Mouse (Mus musculus): ENCODE measurements around the gene Pmf1. TPM values are rescaled to one million over a fixed set of nuclear protein-coding genes. Genes with fewer than 3 reads are reported as not detected.

Pmf1 gene
- polyA plus RNA-seq, 1 experiment: 13.8 TPM

DNA sequence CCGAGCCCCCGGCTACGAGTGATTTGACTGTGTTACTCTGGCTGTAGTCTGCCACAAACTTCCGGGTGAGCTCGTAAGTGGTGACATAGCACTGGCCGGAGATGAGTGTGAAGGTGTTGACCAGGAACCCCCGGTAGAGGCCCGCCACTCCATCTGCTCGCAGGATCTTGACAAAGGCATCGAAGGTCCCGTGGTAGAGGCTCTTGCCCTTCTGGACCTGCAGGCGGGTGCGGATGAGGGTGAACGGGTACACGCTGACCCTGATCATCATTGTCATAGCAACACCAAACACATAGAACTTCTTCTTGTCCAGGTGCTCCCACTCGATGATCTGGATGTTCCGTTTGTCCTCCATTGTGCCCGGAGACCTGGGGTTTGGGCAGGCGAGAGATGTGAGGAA is 10.6 kb upstream of the Pmf1 start:
- Histone ChIP-seq H3K27me3 (ENCODE audit: control insufficient read depth, insufficient read depth, low read length) (no peaks in the 10 kb centered on the region), H3K4me1 (ENCODE audit: control insufficient read depth, insufficient read depth, low read length) (peaks cover 48% of the 10 kb centered on the region), H3K4me3 (replicated peaks; ENCODE audit: insufficient read depth, low read depth, low read length) (no peak overlapping the region), H3K27ac (ENCODE audit: insufficient read depth, low read length) (no peak overlapping the region)
- DNase-seq: no peak
- 90% methylated on average over 19 of the region's 19 CpGs for WGBS
- TF ChIP-seq POLR2A (IDR thresholded peaks at IDR 0.05; ENCODE audit: borderline replicate concordance, insufficient read depth, low read length): no peak
- no peak for TF ChIP-seq CTCF (IDR thresholded peaks at IDR 0.05; ENCODE audit: borderline replicate concordance, insufficient read depth, low read depth, low read length)

DNA sequence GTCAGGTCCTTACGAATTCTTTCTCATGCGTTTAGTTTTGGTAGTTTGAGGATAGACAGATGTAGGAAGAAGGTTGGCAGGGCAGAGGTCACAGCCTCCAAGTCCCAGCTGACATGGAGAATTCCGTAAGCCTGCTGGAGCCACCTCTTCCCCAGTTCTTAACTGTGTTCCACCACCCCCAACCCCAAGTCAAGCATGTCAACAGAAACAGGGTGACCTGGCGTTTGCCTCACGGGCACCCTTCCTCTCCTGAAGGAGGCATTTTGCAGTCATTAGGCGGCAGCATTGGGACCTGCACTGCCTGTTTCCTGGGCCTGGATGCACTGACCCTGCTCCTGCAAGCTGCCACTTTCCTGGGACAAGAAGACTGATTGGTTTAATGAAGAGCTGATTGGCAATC is 7.9 kb upstream of the Pmf1 start:
- 74% methylated on average over 6 of the region's 6 CpGs for WGBS
- Histone ChIP-seq H3K4me1 (ENCODE audit: control insufficient read depth, insufficient read depth, low read length) (peaks cover 58% of the 10 kb centered on the region), H3K27ac (ENCODE audit: insufficient read depth, low read length) (no peak overlapping the region), H3K27me3 (ENCODE audit: control insufficient read depth, insufficient read depth, low read length) (no peaks in the 10 kb centered on the region), H3K4me3 (replicated peaks; ENCODE audit: insufficient read depth, low read depth, low read length) (no peak overlapping the region)
- no peak for DNase-seq
- no peak for TF ChIP-seq POLR2A (IDR thresholded peaks at IDR 0.05; ENCODE audit: borderline replicate concordance, insufficient read depth, low read length)

DNA sequence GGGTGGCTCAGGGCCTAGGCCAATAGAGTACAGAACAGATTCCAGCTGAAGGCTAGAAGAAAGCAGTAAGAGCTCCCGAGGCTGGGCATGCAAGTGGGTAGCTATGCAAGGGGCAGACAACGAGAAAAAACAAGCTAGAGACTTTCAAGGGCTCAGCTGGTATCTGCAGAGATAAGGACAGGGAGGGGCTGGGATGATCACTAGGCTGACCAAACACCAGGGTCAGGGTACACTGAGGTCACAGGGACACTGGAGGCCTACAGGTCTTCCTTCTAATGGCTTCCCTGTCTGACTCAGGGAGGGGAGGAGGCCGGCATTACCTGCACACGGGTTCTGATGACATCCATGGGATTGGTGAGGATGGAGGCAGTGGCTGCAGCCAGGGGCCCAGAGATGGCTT is 5.5 kb upstream of the Pmf1 start:
- 87% methylated on average over 4 of the region's 4 CpGs for WGBS
- TF ChIP-seq CTCF (IDR thresholded peaks at IDR 0.05; ENCODE audit: borderline replicate concordance, insufficient read depth, low read depth, low read length): no peak
- TF ChIP-seq POLR2A (IDR thresholded peaks at IDR 0.05; ENCODE audit: borderline replicate concordance, insufficient read depth, low read length): no peak
- H3K27me3 ChIP-seq (ENCODE audit: control insufficient read depth, insufficient read depth, low read length): no peaks in the 10 kb centered on the region
- DNase-seq: no peak
- no peak overlapping the region for H3K27ac ChIP-seq (ENCODE audit: insufficient read depth, low read length)
- H3K4me1 ChIP-seq (ENCODE audit: control insufficient read depth, insufficient read depth, low read length): peaks cover 49% of the 10 kb centered on the region
- no peak overlapping the region for H3K4me3 ChIP-seq (replicated peaks; ENCODE audit: insufficient read depth, low read depth, low read length)

DNA sequence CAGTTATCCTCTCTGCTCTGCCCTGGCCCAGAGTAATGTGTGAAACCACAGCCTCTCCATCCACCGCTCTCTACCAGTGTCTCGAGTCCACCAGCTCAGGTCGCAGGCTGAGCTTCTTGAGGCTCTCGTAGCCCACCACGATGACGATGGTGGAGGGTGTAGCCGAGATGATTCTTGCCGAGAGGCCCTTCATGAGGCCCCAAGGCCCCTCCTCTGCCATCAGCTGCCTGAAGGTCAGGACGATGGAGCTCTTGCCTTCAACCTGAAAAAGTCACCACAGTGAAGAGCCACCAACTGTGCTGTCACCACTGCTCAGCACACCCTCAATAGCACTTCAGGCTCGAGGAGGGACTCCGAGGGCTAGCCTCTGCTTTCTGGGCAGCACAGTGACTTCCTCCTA is 2.5 kb upstream of the Pmf1 start:
- TF ChIP-seq POLR2A (IDR thresholded peaks at IDR 0.05; ENCODE audit: borderline replicate concordance, insufficient read depth, low read length): no peak
- no peak for TF ChIP-seq CTCF (IDR thresholded peaks at IDR 0.05; ENCODE audit: borderline replicate concordance, insufficient read depth, low read depth, low read length)
- Histone ChIP-seq H3K27ac (ENCODE audit: insufficient read depth, low read length) (no peak overlapping the region), H3K27me3 (ENCODE audit: control insufficient read depth, insufficient read depth, low read length) (no peaks in the 10 kb centered on the region), H3K4me3 (replicated peaks; ENCODE audit: insufficient read depth, low read depth, low read length) (no peak overlapping the region), H3K4me1 (ENCODE audit: control insufficient read depth, insufficient read depth, low read length) (peaks cover 29% of the 10 kb centered on the region)
- 85% methylated on average over 11 of the region's 11 CpGs for WGBS
- no peak for DNase-seq

DNA sequence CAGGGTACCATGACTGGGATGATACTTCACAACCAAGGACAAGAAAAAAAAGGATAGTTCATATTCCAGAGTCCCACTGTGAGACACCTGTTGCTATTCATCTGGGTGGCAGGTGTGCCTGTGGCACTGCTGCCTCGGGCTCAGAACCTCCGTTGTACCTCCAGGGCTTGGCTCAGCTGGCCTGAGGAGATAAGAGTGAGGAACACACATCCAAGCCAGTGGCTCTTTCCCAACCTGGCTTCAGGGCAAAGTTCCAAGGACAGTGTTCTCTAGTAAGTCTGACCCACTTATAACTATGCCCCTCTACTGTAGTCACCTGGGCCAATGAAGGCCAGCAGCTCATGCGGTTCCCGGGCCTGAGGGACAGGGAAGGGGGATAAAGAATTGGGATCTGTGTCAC is 1.6 kb upstream of the Pmf1 start:
- peaks cover 26% of the 10 kb centered on the region for H3K4me1 ChIP-seq (ENCODE audit: control insufficient read depth, insufficient read depth, low read length)
- no peak overlapping the region for H3K4me3 ChIP-seq (replicated peaks; ENCODE audit: insufficient read depth, low read depth, low read length)
- no peak for DNase-seq
- TF ChIP-seq CTCF (IDR thresholded peaks at IDR 0.05; ENCODE audit: borderline replicate concordance, insufficient read depth, low read depth, low read length): no peak
- TF ChIP-seq POLR2A (IDR thresholded peaks at IDR 0.05; ENCODE audit: borderline replicate concordance, insufficient read depth, low read length): no peak
- no peaks in the 10 kb centered on the region for H3K27me3 ChIP-seq (ENCODE audit: control insufficient read depth, insufficient read depth, low read length)
- WGBS: 23% methylated on average over 4 of the region's 4 CpGs
- H3K27ac ChIP-seq (ENCODE audit: insufficient read depth, low read length): no peak overlapping the region

DNA sequence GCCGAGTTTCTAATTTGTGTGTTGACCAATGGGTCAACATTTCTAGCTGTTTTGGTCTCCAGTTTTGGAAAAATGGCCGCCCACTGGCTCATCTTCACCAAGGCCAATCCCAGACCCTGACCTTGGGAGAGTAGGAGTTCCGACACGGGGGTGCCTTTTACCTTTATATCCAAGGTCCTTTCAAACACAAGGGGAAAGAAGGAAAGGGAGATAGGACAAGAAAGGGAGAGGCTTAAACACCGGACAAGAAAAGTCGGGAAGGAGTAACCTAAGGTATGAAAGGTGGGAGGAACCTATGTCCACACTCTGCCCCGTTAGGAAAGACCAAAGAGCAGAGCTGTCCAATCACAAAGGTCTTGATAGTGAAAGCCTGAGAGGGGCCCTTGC is 507 bp upstream of the Pmf1 start:
- Histone ChIP-seq H3K27ac (ENCODE audit: insufficient read depth, low read length) (no peak overlapping the region; the same call in 1 of the 2 replicates), H3K4me3 (replicated peaks; ENCODE audit: insufficient read depth, low read depth, low read length) (no peak overlapping the region), H3K27me3 (ENCODE audit: control insufficient read depth, insufficient read depth, low read length) (no peaks in the 10 kb centered on the region), H3K4me1 (ENCODE audit: control insufficient read depth, insufficient read depth, low read length) (peaks cover 18% of the 10 kb centered on the region)
- DNase-seq: no peak
- WGBS: 31% methylated on average over 7 of the region's 7 CpGs
- TF ChIP-seq CTCF (IDR thresholded peaks at IDR 0.05; ENCODE audit: borderline replicate concordance, insufficient read depth, low read depth, low read length): no peak
- TF ChIP-seq POLR2A (IDR thresholded peaks at IDR 0.05; ENCODE audit: borderline replicate concordance, insufficient read depth, low read length): no peak

DNA sequence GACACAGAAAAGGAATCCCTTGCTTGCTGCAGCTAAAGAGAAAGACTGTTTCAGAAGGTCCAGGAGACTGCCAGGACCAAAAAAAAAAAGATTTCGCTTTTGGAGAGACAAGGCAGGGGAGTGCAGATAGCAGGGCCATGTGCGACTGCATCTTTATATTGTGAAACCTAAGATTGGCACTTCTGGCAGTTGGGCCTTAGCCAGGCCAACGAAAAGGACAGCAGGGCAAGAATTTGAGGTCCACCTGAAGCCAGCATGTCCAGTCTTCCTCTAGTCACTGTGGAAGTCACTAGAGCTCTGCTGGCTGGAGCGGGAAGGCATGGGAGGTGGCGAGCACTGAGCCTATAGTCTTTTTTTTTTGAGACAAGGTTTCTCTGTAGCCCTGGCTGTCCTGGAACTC is 1.2 kb downstream of the Pmf1 start:
- DNase-seq: no peak
- 53% methylated on average over 5 of the region's 5 CpGs for WGBS
- no peaks in the 10 kb centered on the region for H3K27me3 ChIP-seq (ENCODE audit: control insufficient read depth, insufficient read depth, low read length)
- no peak for TF ChIP-seq POLR2A (IDR thresholded peaks at IDR 0.05; ENCODE audit: borderline replicate concordance, insufficient read depth, low read length)
- no peak for TF ChIP-seq CTCF (IDR thresholded peaks at IDR 0.05; ENCODE audit: borderline replicate concordance, insufficient read depth, low read depth, low read length)
- H3K4me3 ChIP-seq (replicated peaks; ENCODE audit: insufficient read depth, low read depth, low read length): no peak overlapping the region
- no peak overlapping the region for H3K27ac ChIP-seq (ENCODE audit: insufficient read depth, low read length)
- peaks cover 17% of the 10 kb centered on the region for H3K4me1 ChIP-seq (ENCODE audit: control insufficient read depth, insufficient read depth, low read length)

DNA sequence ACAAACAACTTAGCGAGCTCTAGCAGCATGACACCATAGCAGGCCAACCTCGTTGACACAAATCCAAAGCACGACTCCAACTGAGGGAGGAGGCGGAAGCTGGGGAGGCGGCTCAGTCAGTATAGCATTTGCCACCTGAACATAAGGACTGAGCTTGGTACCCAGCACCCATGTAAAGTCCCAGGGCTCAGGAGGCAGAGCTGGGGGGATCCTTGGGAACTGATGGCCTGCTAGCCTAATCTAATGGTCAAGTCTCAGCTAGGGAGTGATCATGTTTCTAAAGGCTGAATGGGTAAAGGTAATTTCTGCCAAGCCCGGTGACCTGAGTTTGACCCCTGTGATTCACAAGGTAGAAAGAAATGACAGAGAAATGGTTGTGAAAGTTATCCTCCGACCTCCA is 2.6 kb downstream of the Pmf1 start:
- H3K4me3 ChIP-seq (replicated peaks; ENCODE audit: insufficient read depth, low read depth, low read length): no peak overlapping the region
- no peak overlapping the region for H3K27ac ChIP-seq (ENCODE audit: insufficient read depth, low read length)
- peaks cover 9% of the 10 kb centered on the region for H3K4me1 ChIP-seq (ENCODE audit: control insufficient read depth, insufficient read depth, low read length)
- DNase-seq: no peak
- TF ChIP-seq POLR2A (IDR thresholded peaks at IDR 0.05; ENCODE audit: borderline replicate concordance, insufficient read depth, low read length) (no peak), CTCF (IDR thresholded peaks at IDR 0.05; ENCODE audit: borderline replicate concordance, insufficient read depth, low read depth, low read length) (no peak)
- 47% methylated on average over 7 of the region's 7 CpGs for WGBS
- H3K27me3 ChIP-seq (ENCODE audit: control insufficient read depth, insufficient read depth, low read length): no peaks in the 10 kb centered on the region
